Mouse (Mus musculus) limb, embryonic 14.5 days (tissue): ENCODE results near the gene Olfr1394. TPM values are rescaled to one million over a fixed set of nuclear protein-coding genes. Genes with fewer than 3 reads are reported as not detected.
A peak's percentile ranks its signal among the peaks of the same experiment; 100 is the strongest.

Experiments
- ATAC-seq: fragments of 200-750 bp; cut with Nextera tagmentation; 2 replicates; pipeline ENCODE4 v1.8.0; 2017; ENCODE audit warnings: low read depth, moderate number of reproducible peaks, moderate TSS enrichment; ENCODE audit not compliant: low FRiP score
- DNase-seq: peaks from one replicate; pipeline ENCODE4 v3.0.0-alpha.2; 2015; ENCODE audit warnings: low spot score
- H3K27ac ChIP-seq: fragments of 300-500 bp; sonication (generic); replicated peaks from 2 replicates; pipeline ENCODE4 v1.5.1; 2014; ENCODE audit warnings: low read depth, mild to moderate bottlenecking, low read length, moderate library complexity, mixed read lengths
- H3K27me3 ChIP-seq: fragments of 300-500 bp; sonication (generic); 2 replicates; pipeline ENCODE4 v1.6.1; 2014; ENCODE audit warnings: low read length, mixed read lengths; ENCODE audit not compliant: control insufficient read depth, insufficient read depth
- H3K36me3 ChIP-seq: fragments of 300-500 bp; sonication (generic); 2 replicates; pipeline ENCODE4 v1.6.1; 2014; ENCODE audit warnings: mild to moderate bottlenecking, low read length, moderate library complexity, mixed read lengths; ENCODE audit not compliant: control insufficient read depth, insufficient read depth
- H3K4me1 ChIP-seq: fragments of 300-500 bp; sonication (generic); 2 replicates; pipeline ENCODE4 v1.6.1; 2014; ENCODE audit warnings: antibody characterized with exemption, low read length, mixed read lengths; ENCODE audit not compliant: control insufficient read depth, insufficient read depth
- H3K4me2 ChIP-seq: fragments of 300-500 bp; sonication (generic); replicated peaks from 2 replicates; pipeline ENCODE4 v1.6.1; 2014; ENCODE audit warnings: low read depth, mild to moderate bottlenecking, low read length, moderate library complexity; ENCODE audit not compliant: severe bottlenecking
- H3K4me3 ChIP-seq: fragments of 300-500 bp; sonication (generic); replicated peaks from 2 replicates; pipeline ENCODE4 v1.5.1; 2014; ENCODE audit warnings: low read length
- H3K9ac ChIP-seq: fragments of 300-500 bp; sonication (generic); 2 replicates; pipeline ENCODE4 v1.6.1; 2014; ENCODE audit warnings: mild to moderate bottlenecking, low read depth, low read length, moderate library complexity; ENCODE audit not compliant: severe bottlenecking
- H3K9me3 ChIP-seq: fragments of 300-500 bp; sonication (generic); 2 replicates; pipeline ENCODE4 v1.6.1; 2016; ENCODE audit warnings: low read length; ENCODE audit not compliant: control insufficient read depth
- POLR2A ChIP-seq: fragments of 200-500 bp; IDR thresholded peaks from 2 replicates; pipeline ENCODE4 v1.8.0; 2012; ENCODE audit warnings: inconsistent platforms, mild to moderate bottlenecking, moderate library complexity, borderline replicate concordance; ENCODE audit not compliant: insufficient read depth, insufficient read length; ENCODE audit errors: extremely low read depth
- WGBS: fragments of 180-500 bp; shearing (Covaris S2); extraction: QIAGEN DNeasy Blood & Tissue Kit; methylation state at CpG from one replicate; pipeline ENCODE4 v1.1.7; 2014; 5-methylcytosine and 5-hydroxymethylcytosine counted together
- polyA plus RNA-seq, 2 experiments: library from polyadenylated mRNA; depleted of rRNA in 1 of 2; stranded (reverse) in 1 of 2; unstranded in 1 of 2; fragments of >200 nt; fragmentation: Nextera tagmentation in 1 of 2; extraction: Ambion mirVana in 1 of 2; gene quantifications; 2 replicates each; pipeline versions ENCODE4 v1.2.1 to v1.2.3; 2012 to 2014

Olfr1394 gene
- polyA plus RNA-seq, 2 experiments: not detected

GRCm38 (mm10) chr11:49203771-49204497 lies 49.8 kb downstream of the Olfr1394 start:
- Histone ChIP-seq H3K4me2 (peak overlapping the region; percentile 80), H3K4me1 (peaks cover 4% of the 10 kb centered on the region), H3K27ac (peak overlapping the region; percentile 99), H3K9ac (peak overlapping the region; percentile 99), H3K9me3 (no peaks in the 10 kb centered on the region), H3K36me3 (peaks cover 14% of the 10 kb centered on the region), H3K4me3 (peak overlapping the region; percentile 83), H3K27me3 (no peaks in the 10 kb centered on the region)
- peak; percentile 27 for DNase-seq
- peak; percentile 13; the same call in 1 of the 2 replicates for TF ChIP-seq POLR2A
- peak; percentile 69 for ATAC-seq
- WGBS: 2% methylated on average over 24 of the region's 24 CpGs

GRCm38 (mm10) chr11:49205080-49205590 lies 51.0 kb downstream of the Olfr1394 start:
- no peak overlapping the region for H3K4me3 ChIP-seq
- peak overlapping the region; percentile 80; the same call in 1 of the 2 replicates for H3K4me2 ChIP-seq
- H3K36me3 ChIP-seq: peaks cover 14% of the 10 kb centered on the region
- no peak overlapping the region for H3K9ac ChIP-seq
- H3K27ac ChIP-seq: no peak overlapping the region
- no peak for TF ChIP-seq POLR2A
- ATAC-seq (no peak), DNase-seq (no peak)
- 85% methylated on average over 6 of the region's 6 CpGs for WGBS
- H3K4me1 ChIP-seq: peaks cover 4% of the 10 kb centered on the region
- H3K9me3 ChIP-seq: no peaks in the 10 kb centered on the region
- no peaks in the 10 kb centered on the region for H3K27me3 ChIP-seq

GRCm38 (mm10) chr11:49207495-49207894 lies 53.3 kb downstream of the Olfr1394 start:
- Histone ChIP-seq H3K36me3 (peaks cover 14% of the 10 kb centered on the region), H3K27me3 (no peaks in the 10 kb centered on the region), H3K9me3 (no peaks in the 10 kb centered on the region), H3K4me1 (peaks cover 4% of the 10 kb centered on the region), H3K4me2 (no peak overlapping the region), H3K27ac (no peak overlapping the region), H3K9ac (no peak overlapping the region), H3K4me3 (no peak overlapping the region)
- TF ChIP-seq POLR2A: no peak
- 100% methylated on average over 1 of the region's 1 CpGs for WGBS
- ATAC-seq (no peak), DNase-seq (no peak)

Other genes starting within 250 kb of the Olfr1394 start
- gene Psme2b, start 208.2 kb upstream of the Olfr1394 start, polyA plus RNA-seq (2012; rRNA removed): 0.86 and 0.88 TPM in 2 replicates
- gene Psme2b, start 208.2 kb upstream of the Olfr1394 start, polyA plus RNA-seq (2014; fragmentation: Nextera tagmentation; extraction: Ambion mirVana): 2.8 and 3.0 TPM in 2 replicates
- gene Olfr56, start 175.5 kb upstream of the Olfr1394 start, polyA plus RNA-seq (2012; rRNA removed): 0.05 and 0.06 TPM in 2 replicates
- not detected in 2 replicates for gene Olfr56, start 175.5 kb upstream of the Olfr1394 start, polyA plus RNA-seq (2014; fragmentation: Nextera tagmentation; extraction: Ambion mirVana)
- gene 9930111J21Rik1, start 175.0 kb upstream of the Olfr1394 start, polyA plus RNA-seq (2012; rRNA removed): 0.11 and 0.24 TPM in 2 replicates
- gene 9930111J21Rik1, start 175.0 kb upstream of the Olfr1394 start, polyA plus RNA-seq (2014; fragmentation: Nextera tagmentation; extraction: Ambion mirVana): 0.36 and 0.37 TPM in 2 replicates
- gene Gm12185, start 162.2 kb upstream of the Olfr1394 start, polyA plus RNA-seq (2012; rRNA removed): 0.04 TPM in 1 of 2 replicates, not detected in the other
- 0.06 TPM in 1 of 2 replicates, not detected in the other for gene Gm12185, start 162.2 kb upstream of the Olfr1394 start, polyA plus RNA-seq (2014; fragmentation: Nextera tagmentation; extraction: Ambion mirVana)
- 0.10 and 0.15 TPM in 2 replicates for gene Tgtp1, start 160.2 kb upstream of the Olfr1394 start, polyA plus RNA-seq (2012; rRNA removed)
- not detected in 2 replicates for gene Tgtp1, start 160.2 kb upstream of the Olfr1394 start, polyA plus RNA-seq (2014; fragmentation: Nextera tagmentation; extraction: Ambion mirVana)
- 0.24 and 0.50 TPM in 2 replicates for gene 9930111J21Rik2, start 103.1 kb upstream of the Olfr1394 start, polyA plus RNA-seq (2012; rRNA removed)
- gene 9930111J21Rik2, start 103.1 kb upstream of the Olfr1394 start, polyA plus RNA-seq (2014; fragmentation: Nextera tagmentation; extraction: Ambion mirVana): 0.12 and 0.64 TPM in 2 replicates
- 0.09 and 0.12 TPM in 2 replicates for gene Tgtp2, start 90.2 kb upstream of the Olfr1394 start, polyA plus RNA-seq (2012; rRNA removed)
- gene Tgtp2, start 90.2 kb upstream of the Olfr1394 start, polyA plus RNA-seq (2014; fragmentation: Nextera tagmentation; extraction: Ambion mirVana): 0.18 and 0.33 TPM in 2 replicates
- 0.83 and 1.0 TPM in 2 replicates for gene Ifi47, start 77.8 kb upstream of the Olfr1394 start, polyA plus RNA-seq (2012; rRNA removed)
- 0.72 and 1.2 TPM in 2 replicates for gene Ifi47, start 77.8 kb upstream of the Olfr1394 start, polyA plus RNA-seq (2014; fragmentation: Nextera tagmentation; extraction: Ambion mirVana)
- gene Olfr1396, start 39.5 kb upstream of the Olfr1394 start, polyA plus RNA-seq (2012; rRNA removed): 0.10 and 0.14 TPM in 2 replicates
- 0.11 TPM in 1 of 2 replicates, not detected in the other for gene Olfr1396, start 39.5 kb upstream of the Olfr1394 start, polyA plus RNA-seq (2014; fragmentation: Nextera tagmentation; extraction: Ambion mirVana)
- not detected in 2 replicates for gene Olfr1395, start 12.1 kb upstream of the Olfr1394 start, polyA plus RNA-seq (2012; rRNA removed)
- gene Olfr1395, start 12.1 kb upstream of the Olfr1394 start, polyA plus RNA-seq (2014; fragmentation: Nextera tagmentation; extraction: Ambion mirVana): not detected in 2 replicates
- gene Btnl9, start 32.8 kb downstream of the Olfr1394 start, polyA plus RNA-seq (2012; rRNA removed): 2.0 and 2.2 TPM in 2 replicates
- 0.58 and 1.7 TPM in 2 replicates for gene Btnl9, start 32.8 kb downstream of the Olfr1394 start, polyA plus RNA-seq (2014; fragmentation: Nextera tagmentation; extraction: Ambion mirVana)
- 14.9 and 22.1 TPM in 2 replicates for gene Zfp62, start 48.9 kb downstream of the Olfr1394 start, polyA plus RNA-seq (2012; rRNA removed)
- gene Zfp62, start 48.9 kb downstream of the Olfr1394 start, polyA plus RNA-seq (2014; fragmentation: Nextera tagmentation; extraction: Ambion mirVana): 38.0 and 43.1 TPM in 2 replicates
- 83.7 and 117 TPM in 2 replicates for gene Mgat1, start 89.8 kb downstream of the Olfr1394 start, polyA plus RNA-seq (2012; rRNA removed)
- gene Mgat1, start 89.8 kb downstream of the Olfr1394 start, polyA plus RNA-seq (2014; fragmentation: Nextera tagmentation; extraction: Ambion mirVana): 64.7 and 68.0 TPM in 2 replicates
- gene Olfr1393, start 123.9 kb downstream of the Olfr1394 start, polyA plus RNA-seq (2012; rRNA removed): 0.09 and 0.26 TPM in 2 replicates
- gene Olfr1393, start 123.9 kb downstream of the Olfr1394 start, polyA plus RNA-seq (2014; fragmentation: Nextera tagmentation; extraction: Ambion mirVana): not detected in 2 replicates
- gene Olfr1392, start 130.9 kb downstream of the Olfr1394 start, polyA plus RNA-seq (2012; rRNA removed): 0.15 and 0.18 TPM in 2 replicates
- 0.06 TPM in 1 of 2 replicates, not detected in the other for gene Olfr1392, start 130.9 kb downstream of the Olfr1394 start, polyA plus RNA-seq (2014; fragmentation: Nextera tagmentation; extraction: Ambion mirVana)
- not detected in 2 replicates for gene Olfr10, start 150.4 kb downstream of the Olfr1394 start, polyA plus RNA-seq (2012; rRNA removed)
- not detected in 2 replicates for gene Olfr10, start 150.4 kb downstream of the Olfr1394 start, polyA plus RNA-seq (2014; fragmentation: Nextera tagmentation; extraction: Ambion mirVana)
- gene Olfr1391, start 168.4 kb downstream of the Olfr1394 start, polyA plus RNA-seq (2012; rRNA removed): not detected in 2 replicates
- not detected in 2 replicates for gene Olfr1391, start 168.4 kb downstream of the Olfr1394 start, polyA plus RNA-seq (2014; fragmentation: Nextera tagmentation; extraction: Ambion mirVana)
- gene Olfr1390, start 180.8 kb downstream of the Olfr1394 start, polyA plus RNA-seq (2012; rRNA removed): not detected in 2 replicates
- not detected in 2 replicates for gene Olfr1390, start 180.8 kb downstream of the Olfr1394 start, polyA plus RNA-seq (2014; fragmentation: Nextera tagmentation; extraction: Ambion mirVana)